Mouse (Mus musculus) c-Kit-positive CD71-positive TER-119-negative erythroid progenitor cells, embryonic 14.5 days (primary cell): ENCODE data around the gene Cebpz.

Experiments
- DNase-seq: peaks from one replicate; pipeline ENCODE4 v3.0.0-alpha.2; 2013; ENCODE audit warnings: low read depth

The Cebpz gene

DNA sequence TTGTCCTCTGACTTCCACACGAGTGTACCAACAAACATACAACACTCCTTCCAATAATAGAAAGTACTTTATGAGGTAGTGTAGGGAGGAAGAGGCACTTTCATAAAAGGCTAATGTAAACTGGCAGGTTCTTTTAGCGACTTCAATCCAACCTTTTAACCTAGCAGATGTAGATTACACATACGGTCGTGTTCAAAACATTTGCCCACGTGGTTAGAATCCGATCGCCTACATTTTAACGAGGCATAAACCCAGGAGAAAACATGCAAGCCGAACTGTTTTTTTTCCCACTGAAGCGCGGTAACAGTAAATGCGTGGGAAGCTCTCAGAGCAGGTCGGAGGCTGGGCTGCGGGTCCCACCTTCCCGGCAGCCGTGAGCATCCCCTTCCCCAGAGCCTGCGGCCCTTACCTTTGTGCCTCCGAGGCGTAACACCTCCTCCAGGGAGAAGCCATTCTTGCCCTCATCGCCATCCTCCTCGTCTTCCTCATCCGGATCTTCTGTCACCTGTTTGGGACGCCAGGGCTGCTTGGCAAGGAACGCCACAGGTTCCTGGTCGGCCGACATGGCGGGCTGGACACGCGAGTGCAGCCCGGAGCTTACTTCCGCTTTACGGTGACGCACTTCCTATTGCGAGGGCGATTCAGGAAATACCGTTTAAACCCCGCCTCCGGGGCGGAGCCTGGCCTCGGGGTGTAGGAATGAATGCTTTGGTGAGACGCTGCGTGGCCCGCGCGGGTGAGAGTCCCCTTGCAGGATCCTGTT lies at the start of gene Cebpz, which contains the start of gene Ndufaf7:
Cebpz (minus strand) TSS at position 601 of the 763 bp plus-strand sequence.
Ndufaf7 (plus strand) TSS at position 671 of the 763 bp plus-strand sequence.
- DNase-seq, result peak; percentile 99

DNA sequence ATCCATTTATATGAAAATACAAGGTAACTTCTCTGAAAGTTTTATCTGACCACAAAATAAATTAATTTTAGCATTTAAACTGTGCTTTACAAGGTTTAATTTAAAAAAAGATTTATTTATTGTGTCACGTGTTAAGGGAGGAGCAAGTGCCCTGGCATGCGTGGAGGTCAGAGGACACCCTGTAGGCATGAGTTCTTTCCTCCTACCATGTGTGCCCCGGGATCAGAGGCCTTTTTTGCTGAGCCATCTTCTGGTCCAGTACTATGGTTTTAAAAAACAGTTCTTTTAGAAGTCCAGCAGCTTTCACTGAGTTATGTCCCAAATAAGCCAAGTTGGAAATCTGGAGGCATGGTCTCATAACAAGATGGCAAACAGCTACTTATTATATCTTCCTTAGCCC lies 46.9 kb upstream of the Cebpz start:
- no peak for DNase-seq

DNA sequence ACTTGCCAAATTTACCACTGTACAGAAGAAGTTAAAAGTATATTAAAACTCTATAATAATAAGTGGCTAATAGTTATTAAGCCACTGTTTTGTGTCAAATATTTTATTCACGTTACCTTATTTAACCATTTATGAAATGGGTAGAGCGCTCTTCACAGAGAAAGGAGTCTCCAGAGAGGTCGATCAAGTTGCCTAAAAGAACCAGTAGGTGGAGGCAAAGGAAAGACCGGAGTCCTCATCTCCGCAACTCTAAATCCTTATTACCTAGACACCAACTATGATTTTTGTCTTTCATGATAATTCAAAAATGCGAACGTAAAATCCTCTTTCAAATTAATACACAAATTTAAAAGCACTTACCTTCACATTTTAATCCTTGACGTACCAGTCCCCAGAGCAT lies 46.3 kb upstream of the Cebpz start:
- DNase-seq, result no peak

DNA sequence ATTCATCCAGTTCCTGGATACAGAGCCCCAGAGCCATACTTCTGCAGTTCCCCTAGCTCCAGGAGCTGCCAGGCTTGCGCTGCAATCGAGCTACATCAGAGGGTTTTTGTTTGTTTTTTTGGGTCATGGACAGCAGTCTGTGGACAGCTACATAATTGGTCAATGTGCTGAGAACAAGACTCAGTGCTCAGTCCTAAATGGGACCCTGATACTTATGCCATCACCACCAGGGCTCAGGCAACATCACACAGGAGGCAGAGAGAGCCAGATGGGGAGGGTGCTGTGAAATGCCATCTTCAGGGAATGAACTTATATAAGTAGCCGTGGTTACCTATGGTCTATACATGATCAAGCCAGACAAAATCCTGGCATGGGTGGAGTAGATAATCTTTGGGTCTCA lies 31.6 kb upstream of the Cebpz start:
- no peak for DNase-seq

DNA sequence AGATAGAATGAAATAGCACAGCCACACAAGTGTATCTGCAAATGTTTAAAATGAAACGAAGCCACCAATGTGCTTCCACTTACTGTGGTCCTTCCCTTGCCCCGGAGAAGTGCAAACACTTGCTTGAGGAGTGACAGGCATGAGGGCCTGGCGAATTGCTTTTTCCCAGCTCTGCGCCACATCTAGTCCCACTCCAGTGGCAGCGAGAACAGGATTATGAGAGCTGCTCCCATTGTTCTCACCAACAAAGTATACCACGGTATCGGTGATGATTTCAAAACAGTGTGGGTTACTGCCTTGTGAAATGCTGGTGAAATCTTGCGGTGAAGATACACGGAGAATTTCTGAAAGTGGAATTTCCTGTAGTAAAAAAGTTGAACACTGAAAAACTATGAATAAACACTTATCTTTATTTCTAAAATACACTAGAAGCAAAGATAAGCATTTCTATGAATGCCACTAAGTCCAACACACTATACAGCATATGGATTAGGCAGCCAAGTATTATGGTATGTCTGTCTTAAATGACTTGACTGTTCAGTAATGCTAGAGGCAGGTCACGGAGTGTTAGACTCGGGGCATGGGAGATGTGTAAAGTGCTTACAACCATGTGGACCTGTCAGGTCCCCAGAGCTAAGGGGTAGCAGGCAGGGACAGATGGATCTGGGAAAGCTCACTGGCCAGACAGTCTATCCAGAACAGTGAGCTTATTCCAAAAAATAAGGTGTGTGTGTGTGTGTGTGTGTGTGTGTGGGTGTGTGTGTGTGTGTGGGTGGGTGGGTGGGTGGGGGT lies 29.4 kb upstream of the Cebpz start:
- no peak for DNase-seq

DNA sequence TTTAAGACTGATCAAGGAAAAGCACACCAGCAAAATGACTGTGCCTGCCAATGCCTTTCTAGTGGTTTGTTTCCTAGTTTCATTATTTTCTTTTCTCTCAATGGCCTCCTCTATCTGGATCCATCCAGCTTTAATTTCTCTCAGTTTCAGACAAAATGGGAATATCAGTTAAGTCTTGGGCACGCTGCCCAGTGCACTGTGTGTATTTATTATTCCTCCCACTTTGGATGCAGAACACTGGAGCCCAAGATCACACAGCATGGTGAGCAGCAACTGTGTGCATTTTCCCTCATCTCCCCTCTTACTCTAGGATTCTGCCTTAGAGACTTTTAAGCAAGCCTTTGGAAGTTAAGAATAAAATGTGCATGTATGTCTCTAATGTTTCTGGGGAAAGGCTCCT lies 27.5 kb upstream of the Cebpz start:
- DNase-seq, result no peak

DNA sequence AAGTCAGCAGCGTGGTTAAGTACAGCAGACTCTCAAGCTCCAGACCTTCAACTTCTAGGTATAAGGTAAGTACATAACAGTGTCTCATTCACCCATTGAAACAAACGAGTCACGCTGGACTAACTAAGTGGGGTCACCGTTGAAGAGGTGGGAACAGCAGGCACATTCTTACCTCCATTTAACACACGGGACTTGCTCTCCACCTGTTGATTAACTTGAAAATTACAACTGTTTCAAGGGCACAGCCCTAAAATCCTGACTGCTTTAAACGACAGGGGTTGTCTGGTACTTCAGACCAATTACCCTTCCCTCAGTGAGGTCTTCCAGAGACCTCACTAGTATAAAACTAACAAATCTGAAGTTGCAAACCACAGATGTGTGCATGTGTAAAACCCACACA lies 22.6 kb upstream of the Cebpz start:
- DNase-seq, result no peak

DNA sequence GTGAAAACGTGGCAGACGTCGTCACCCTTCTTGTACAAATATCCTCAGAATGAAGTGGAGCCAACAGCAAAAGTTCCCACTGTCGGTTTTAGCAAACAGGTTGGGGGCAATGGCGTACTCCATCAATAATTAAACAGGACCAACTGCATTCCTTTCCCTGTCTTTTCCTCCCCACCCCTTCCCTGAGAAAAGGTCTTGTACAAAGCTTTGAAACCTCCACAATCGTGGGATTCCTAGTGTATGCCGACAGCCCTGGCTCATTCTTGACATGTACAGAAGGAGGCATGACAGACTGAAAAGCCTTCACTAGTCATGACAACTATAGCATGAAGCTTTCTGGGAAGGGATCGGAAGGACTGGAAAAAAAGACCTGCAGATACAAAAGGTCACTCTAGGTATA lies 16.4 kb upstream of the Cebpz start:
- no peak for DNase-seq

DNA sequence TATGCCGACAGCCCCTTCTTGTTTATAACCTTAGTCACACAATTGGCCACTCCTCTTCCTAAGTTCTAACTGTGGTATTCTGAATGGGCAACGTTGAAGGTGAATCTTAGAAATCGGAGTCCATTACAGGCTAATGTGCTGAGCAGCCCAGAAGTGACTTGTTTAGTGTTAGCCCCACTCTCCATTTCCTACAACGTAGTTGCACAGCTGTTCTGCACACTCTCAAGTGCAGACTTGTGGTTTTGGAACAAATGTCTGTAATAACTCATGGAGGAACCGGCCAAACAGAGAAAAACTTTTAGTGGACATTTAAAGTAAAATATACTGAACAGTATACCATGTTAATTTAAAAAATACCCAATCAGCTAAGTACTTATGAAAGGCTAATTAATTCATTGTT lies 15.2 kb upstream of the Cebpz start:
- no peak for DNase-seq

DNA sequence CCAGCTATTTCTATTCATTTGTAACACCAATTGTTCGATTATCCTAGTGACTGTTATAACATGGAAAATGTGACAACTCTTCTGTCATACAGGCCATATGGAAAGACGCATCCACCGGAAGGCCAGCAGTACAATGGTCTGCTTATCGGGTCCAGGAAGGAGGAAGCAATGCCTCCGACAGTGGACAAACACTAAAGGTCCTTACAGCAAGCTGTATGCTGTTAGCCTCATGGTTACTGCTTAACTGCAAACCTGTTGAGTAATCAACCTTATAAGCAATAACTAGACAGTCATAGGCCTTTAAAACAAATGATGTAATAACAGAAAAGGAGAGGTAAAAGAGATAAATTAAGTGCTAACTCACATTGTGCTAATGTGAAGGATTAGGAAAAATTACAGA lies 14.4 kb upstream of the Cebpz start:
- no peak for DNase-seq

DNA sequence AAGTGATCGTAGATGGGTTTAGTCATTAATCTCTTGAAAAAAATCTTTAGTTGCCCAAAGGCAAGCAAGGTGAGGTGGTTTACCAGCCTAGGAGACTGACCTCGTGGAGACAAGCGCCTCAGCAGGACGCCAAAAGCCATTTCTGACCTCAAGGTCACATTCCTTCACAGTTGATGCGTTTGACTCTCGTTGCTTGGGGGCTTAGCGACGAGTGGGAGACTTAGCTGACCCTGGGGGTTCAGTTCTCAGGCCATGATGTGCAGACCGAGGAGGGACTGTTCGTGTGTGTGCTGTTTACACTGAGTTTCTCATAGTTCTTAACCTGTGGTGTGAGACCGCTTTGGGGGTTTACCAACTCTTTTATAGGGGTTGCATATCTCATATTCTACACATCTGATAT lies 5.7 kb upstream of the Cebpz start:
- DNase-seq, result no peak

DNA sequence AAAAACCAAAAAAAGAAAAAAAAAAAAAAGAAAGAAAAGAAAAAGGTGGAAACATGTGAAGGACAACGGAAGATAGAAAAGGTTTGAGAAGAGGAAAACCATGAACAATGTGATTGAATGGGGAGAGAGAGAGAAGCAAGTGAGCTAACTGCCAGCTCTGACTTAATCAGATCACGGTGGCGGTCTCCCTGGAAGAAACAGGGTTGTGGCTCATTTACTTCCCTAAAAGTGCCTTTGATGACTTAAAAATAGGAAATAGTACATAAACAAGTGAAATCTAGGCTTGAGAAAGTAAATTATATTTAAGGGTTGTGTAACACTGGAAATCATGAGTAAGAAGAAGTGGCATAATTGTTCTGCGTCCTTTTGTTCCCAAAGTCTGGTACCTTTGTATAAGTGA lies 2.1 kb upstream of the Cebpz start:
- DNase-seq, result no peak

DNA sequence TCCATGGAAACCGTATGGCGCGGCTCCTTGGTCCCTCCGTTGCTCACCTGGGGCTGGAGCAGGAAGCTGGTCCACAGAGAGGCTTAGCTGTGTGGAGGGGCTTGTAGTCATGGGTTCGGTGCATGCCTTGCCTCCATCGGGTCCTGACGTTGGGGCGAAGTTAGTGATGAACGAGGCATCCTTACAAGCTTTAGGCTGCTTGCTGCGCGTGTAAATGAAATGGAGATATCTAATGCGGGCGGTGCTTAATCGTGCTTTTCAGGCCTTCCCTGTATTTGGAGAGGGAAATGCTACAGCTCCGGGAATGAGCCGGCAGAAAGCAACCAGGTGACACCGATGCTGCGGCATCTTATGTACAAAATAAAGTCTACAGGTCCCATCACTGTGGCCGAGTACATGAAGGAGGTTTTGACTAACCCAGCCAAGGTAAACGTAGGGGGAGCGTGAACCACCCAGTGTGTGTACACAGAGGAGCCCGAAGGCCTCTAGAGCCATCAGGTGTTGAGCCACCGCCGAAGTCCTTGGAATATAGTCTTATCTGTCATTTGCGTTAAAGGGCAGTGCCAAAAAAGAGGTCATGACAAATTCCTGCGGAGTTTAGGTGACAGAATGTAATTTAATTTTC lies 475 bp upstream of the Cebpz start:
- DNase-seq, result no peak

DNA sequence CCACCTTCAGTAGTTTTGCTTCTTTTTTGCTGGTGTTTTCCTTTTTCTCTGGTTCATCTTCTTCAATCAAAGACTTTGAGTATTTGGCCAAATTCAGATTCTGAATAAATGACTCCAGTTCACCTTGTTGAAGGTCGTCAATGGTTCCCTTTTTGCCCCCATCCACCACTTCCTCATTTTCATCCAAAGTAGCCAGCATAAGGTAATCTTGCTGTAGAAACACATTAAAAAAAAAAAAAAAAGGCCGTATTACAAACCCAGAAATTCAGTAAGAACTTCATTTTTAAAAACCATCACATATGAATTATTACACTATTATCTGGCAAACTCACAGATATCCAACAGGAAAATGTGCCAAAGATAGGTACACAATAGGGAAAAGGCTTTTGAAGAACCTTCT lies 1.0 kb downstream of the Cebpz start:
- no peak for DNase-seq

DNA sequence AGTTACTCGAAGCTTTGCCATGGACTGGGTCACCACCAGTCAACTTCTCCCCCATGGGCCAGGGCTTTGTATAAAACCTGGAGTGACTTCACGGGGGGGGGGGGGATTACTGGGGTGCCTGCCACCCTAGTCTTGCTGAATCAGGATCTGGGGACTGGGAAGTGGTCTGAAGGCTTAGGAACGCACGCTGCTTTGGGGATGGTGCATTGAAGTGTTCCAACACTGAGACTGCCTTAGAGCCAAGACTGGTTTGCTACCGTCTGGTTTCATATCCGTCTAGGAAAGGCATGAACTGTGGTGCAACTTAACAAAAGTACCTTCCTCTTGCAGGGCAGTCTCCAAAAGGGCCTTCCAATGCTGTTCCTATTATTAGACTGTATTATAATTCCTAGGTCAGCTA lies 19.2 kb downstream of the Cebpz start:
- DNase-seq, result no peak

DNA sequence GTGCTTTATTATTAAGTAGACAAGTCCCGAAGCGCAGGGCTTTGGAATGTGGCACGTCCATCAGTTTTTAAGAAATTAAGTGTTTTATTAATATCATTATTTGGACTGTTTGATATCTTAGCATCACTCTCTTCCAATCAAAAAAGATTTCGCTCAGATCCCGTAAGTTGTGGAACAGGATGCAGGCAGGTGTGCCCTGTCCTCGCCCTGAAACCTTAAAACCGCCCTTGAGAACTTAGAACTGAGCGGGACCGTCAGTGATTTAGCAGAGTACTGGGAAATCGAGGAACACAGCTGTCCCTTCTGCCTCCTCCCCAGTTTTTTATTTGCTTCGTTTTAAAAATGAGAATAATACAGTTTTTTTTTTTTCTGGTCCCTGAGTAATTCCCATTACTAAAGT lies 20.0 kb downstream of the Cebpz start:
- no peak for DNase-seq

DNA sequence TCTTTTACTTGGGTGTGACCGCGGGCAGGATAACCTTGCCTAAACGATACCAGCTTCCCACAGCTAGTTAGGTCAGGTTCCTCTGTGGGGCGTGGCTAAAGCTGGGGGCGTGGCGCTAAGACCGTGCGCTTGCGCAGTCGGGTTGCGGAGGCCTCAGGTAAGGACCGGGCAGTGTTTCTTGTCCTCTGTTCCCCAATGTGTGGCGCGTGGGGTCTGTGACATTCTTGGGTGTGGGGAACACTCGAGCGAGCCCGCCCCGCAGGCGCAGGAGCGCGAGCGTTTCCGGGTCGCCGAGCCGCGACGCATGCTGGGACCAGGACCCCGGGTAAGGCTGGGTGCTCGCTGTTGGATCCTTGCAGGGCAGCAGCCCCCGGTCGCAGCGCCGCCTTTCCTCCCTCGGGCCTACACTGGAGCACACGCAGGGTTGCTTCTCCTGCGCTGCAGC lies 20.5 kb downstream of the Cebpz start, which contains the start of gene Cebpzos:
Cebpzos (plus strand) TSS at position 132 of the 445 bp plus-strand sequence.
- peak; percentile 85 for DNase-seq

DNA sequence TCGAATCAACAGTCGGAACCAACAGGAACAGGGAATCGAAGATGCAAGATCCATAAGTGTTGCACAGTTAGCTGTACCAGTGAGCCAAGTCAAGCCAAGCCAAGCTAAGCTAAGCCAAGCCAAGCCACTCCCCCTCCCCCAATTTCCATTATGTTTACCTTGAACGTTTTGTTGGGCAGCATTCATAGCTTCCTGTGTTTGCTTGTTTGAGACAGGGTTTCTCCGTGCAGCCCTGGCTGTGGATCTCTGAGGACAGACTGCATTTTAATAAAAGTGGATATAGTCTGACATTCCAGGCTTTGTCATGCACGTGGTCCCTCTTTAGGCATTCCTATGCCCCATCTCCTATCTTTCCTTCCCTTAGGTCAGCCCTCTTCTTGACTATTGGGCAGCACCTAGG lies 21.1 kb downstream of the Cebpz start:
- DNase-seq, result no peak

DNA sequence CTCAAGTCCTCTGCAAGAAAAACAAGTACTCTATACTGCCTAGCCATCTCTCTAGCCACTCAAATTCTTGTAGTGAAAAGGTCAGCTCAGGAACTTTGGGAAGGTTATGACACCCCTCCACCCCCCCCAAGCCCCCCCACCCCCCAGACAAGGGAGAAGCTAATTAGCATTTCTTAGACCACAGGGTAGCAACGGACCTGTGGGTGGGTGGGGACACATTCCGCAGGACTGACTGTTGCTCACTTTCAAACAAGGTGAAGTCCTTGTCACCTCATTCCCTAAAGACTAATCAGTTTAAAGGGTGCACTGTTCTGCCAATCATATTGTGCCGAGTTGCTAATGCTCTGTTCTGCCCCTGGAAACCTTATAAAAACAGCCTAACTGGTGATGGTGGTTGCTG lies 22.9 kb downstream of the Cebpz start:
- DNase-seq, result no peak

DNA sequence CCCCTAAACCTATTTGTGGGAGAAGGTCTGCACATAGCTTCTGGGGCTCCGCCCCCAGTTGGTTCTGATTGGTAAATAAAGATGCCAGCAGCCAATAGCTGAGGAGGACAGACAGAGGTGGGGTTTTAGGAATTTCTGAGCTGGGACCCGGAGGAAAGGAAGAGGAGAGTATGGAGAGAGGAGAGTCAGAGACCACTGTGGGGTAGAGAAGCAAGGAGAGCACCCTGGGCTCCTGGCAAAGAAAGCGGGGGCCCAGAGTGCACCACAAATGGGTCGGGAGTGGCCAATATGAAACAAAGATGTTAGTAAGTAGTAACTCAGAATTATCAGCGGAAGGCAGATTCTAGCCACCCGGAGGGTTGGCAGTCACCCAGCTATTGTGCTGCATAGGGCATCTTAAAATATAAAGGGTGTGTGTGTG lies 24.0 kb downstream of the Cebpz start:
- DNase-seq, result no peak

DNA sequence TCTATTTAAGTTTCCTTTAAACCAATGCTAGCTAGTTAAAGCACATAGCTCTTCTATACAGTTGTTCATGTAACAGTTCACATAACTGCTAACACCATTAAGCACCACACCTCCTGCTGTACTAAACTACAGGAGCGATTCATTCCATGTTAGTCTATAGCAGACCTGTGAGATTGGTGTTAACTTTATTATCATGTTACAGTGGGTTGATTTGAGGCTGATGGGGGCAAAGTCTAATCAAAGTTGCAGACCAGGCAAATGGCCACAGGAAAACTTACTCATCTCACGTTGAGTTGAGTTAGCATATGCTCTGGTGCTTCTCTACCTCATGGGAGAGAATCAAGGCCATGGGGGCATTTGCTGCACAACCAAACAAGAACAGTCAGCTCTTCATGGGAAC lies 27.5 kb downstream of the Cebpz start:
- no peak for DNase-seq

DNA sequence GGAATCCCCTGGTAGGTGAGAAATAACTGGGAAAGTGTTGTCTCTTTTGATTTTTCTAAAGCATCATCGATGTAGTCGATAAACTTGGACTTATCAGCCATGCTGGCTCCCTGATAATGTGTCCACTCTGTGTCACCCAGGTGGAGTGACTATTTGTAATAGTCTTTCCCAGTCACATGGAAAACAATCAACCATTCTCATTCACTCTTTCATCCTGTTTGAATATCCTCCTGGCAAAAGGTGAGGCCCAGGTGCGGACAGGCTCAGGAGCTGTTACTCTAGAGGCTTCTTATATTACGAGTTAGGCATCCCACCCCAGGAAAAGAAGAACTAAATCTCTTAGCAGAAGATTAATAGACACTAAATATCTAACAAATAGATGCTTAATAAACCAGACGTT lies 30.0 kb downstream of the Cebpz start, which contains the start of gene Sult6b1:
Sult6b1 (minus strand) TSS at position 101 of the 400 bp plus-strand sequence.
- DNase-seq, result no peak

DNA sequence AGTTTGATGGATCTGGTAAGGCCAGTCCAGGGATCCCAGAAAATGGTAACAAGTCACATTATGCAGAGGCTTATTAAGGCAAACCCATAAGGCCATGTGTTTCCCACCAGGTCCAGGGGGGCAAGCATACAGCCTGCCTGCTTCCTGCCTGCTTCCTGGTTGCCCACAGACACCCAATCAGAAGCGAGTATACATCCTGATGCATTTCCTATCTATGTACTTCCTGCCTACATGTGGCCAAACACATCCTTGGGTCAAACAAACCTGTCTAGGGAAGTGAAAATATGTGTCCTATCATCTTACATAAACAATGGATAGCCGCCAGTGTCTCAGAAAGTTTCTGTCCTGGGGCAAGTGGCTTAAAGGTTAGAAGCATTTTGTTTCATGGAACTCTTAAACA lies 33.7 kb downstream of the Cebpz start:
- DNase-seq, result no peak
